Mouse (Mus musculus): Measurements from ENCODE around the gene Miox.

DNA sequence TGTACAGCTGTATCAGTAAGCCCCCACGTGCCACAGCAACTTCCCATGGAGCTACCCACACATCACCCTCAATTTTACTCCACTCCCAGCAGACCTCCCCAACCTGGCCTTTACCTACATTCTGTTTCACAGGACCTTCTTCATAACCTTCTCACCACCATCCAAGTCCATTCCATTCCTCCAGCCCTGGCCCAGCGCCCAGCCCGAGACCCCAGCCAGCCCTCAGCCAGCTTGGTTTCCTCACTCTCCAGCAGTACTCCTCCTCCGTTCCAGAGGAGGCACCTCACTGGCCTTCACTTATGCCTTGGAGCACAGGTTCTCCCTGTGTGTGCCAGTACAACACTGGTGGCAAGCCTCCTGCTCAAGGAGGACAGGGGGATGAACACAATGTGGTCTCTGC is 20.8 kb upstream of the Miox start:
- no peak for TF ChIP-seq EP300 (IDR thresholded peaks at IDR 0.05; ENCODE audit: insufficient read depth, low read depth, low read length)
- TF ChIP-seq CTCF (IDR thresholded peaks at IDR 0.05) = no peak
- TF ChIP-seq POLR2A (IDR thresholded peaks at IDR 0.05; ENCODE audit: insufficient read depth, low read depth, low read length) = no peak

Measured in heart, adult 2 months (tissue).